Mouse (Mus musculus) fibroblast of lung, adult 2 months (primary cell): ENCODE data around the gene Hist1h2aa.

ENCODE experiments used
- DNase-seq: peaks from one replicate; pipeline ENCODE4 v3.0.0-alpha.2; 2011; ENCODE audit warnings: low read depth

Gene Hist1h2aa

DNA sequence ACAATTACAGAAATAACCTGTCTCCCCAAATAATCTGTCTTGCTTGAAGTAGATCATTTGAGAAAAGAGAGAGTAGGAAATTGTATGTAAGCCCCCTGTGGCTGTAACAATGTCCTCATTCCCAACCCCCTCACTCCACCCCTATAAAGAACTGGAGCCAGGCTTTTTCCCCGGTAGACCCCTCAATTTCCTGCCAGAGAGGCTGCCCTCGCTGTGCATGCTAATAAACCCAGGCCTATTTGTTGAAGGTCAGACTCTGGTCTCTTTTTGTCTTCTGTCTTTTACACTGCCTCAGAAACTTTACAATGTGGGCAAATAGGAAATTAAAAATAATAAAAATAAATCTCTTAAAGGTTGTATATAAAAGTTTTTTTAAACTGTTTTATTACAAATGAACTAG, 12.0 kb downstream of the Hist1h2aa start:
- DNase-seq, result no peak

DNA sequence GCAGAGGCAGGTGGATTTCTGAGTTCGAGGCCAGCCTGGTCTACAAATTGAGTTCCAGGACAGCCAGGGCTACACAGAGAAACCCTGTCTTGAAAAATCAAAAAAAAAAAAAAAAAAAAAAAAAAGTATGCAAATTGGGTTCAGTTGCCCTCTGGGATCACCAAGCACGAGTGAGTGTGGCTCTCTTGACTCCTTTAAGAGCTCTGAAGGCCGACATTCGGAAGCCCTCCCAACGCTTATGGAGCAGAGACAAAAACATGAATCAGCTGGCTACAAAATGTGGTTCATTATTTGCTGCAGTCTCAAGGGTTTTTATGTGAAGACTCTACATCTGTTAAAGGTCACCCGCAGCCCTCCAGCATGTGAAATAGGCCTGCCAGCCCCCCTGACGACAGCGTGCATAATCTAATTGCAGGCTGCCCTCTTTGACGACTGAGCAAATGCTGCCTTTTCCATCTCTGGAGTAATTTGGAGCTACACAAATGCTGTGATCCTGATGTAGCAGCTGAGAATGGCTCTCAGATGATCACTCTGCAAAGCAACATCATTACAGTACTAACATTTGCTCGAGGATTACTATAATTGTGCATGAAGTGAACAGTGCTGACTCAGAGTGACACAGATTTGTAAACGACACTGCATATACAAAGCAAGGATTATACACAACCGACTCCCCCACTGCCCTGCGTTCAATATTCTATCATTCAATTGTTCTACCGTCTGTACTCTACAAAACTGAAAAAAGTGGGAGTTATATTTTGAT, 15.4 kb downstream of the Hist1h2aa start:
- no peak for DNase-seq

DNA sequence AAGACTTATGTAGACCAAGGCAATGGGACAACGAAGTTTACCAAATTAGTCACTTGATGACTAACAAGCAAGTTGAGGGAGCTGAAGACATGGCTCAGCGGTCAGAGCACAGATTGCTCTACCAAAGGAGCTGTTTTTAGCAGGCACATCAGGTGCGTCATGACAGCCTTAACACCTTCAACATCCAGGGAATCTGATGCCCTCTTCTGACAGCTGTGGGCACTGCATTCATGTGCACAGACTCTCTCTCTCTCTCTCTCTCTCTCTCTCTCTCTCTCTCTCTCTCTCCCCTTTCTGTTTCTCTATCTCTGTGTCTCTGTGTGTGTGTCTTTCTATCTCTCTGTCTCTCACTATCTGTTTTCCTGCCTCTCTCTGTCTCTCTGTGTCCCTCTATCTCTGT, 16.7 kb downstream of the Hist1h2aa start:
- DNase-seq, result no peak

DNA sequence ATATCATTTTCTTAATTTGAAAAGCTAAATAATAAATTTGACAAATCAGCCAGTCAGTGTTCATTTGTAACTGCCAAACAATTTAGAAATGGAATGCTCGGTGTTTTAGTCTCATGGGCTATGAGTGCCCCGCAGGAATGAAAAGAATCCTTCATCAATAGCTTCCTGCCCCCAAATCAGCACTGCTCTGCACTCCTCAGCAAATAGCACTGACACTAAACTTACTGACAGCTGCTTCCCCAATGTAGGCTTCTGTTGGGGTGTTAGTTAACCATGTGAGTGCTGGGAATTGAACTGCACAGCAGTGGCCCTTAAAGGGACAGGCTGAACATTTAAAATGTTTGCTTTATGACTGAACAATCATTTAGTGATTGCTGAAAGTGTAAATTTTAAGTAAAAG, 25.5 kb downstream of the Hist1h2aa start:
- no peak for DNase-seq

DNA sequence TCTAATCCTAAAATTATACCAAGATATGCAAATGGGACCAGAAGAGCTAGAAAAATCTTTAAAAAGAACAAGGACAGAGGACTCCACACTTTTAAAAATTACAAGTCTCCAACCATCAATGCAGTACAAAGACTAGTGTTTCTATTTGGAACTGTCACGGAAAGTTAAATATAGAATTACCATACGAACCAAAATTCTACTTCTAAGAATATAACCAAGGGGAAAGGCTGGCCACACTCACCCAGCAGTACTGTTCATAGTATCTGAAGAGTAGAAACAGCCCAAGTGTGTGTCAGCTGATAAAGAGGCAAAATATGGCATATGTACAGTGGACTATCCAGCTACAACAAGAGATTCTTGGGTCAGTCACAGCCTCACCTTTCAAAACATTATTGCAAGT, 30.6 kb downstream of the Hist1h2aa start:
- DNase-seq, result no peak

DNA sequence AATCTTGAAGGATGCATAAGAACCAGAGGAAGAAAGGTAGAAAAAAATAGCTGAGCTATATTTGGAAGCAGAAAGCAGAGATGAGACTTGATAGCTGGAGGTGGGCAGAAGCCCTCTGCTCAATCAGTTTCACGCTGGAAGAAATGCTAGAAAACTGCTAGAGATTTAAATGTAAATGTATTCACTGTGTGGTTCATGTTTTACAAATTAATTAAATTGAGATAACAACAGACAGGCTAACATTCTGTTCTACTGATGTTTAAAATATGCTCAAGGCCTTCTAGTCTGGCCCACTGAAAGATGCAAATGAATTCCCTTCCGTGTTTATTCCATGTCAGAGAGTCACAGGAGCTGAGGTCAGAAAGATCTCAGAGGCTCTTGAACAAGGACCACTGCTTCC, 37.6 kb downstream of the Hist1h2aa start:
- no peak for DNase-seq

DNA sequence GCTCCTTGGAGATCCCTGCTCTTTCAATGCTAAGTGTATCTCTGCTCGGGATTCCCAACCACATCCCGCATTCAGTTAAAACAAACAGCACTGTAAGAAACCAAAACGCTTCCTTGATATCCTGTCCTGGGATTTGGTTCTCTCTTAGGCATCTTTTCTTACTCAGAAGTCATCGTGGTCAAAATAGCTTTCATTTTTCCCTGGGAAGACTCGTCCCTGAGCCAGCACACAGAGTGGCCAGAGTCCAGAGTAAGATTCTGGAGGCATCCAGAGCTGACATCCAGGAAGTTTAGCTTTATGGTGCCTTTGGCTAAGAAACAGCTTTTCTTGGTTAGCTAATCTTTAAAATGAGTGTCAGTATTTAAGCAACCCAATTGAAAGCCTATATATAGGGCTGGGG, 38.0 kb downstream of the Hist1h2aa start:
- no peak for DNase-seq
